ENCODE assay signal across 7 mouse cellular contexts in genomic region chr2:173659057-173659925, GRCm38 (mm10). TPM values are rescaled to one million over a fixed set of nuclear protein-coding genes. Genes with fewer than 3 reads are reported as not detected.
DNase-seq lines count a peak whose midpoint lies in the region; ATAC-seq lines count a peak whose summit lies in the region.

Gene Rab22a, plus strand, starts transcription at chr2:173659760.

- peak within 1 kb of the TSS; percentile 89 for H3K4me3 ChIP-seq in embryonic facial prominence, embryonic 11.5 days (ENCODE audit: low read depth, low read length)
- peak within 1 kb of the TSS; percentile 99 for H3K4me3 ChIP-seq in limb, embryonic 10.5 days
- peak within 1 kb of the TSS; percentile 82 for H3K4me3 ChIP-seq in midbrain, embryonic 13.5 days (replicated peaks)

- peak; percentile 96 for ATAC-seq in embryonic facial prominence, embryonic 11.5 days (replicated peaks; ENCODE audit: insufficient number of reproducible peaks, low FRiP score, low TSS enrichment, low read depth)
- ATAC-seq in granulocyte monocyte progenitor cell, adult 5-6 weeks (replicated peaks; ENCODE audit: poor library complexity, severe bottlenecking): peak; percentile 87
- peak; percentile 95 for ATAC-seq in midbrain, embryonic 13.5 days

- DNase-seq in adrenal gland, postnatal 14 days: peak; percentile 98
- DNase-seq in embryonic facial prominence, embryonic 11.5 days (ENCODE audit: low spot score): peak; percentile 100
- DNase-seq in kidney, adult 11 months: peak; percentile 98
- peak; percentile 98 for DNase-seq in limb, embryonic 10.5 days (ENCODE audit: low spot score)
- DNase-seq in spleen, adult 12 weeks (ENCODE audit: low spot score): peak; percentile 98

- H3K9me3 ChIP-seq in embryonic facial prominence, embryonic 11.5 days (replicated peaks; ENCODE audit: control insufficient read depth, low read length): no peaks in the 10 kb centered on the region
- H3K9me3 ChIP-seq in limb, embryonic 10.5 days (replicated peaks): no peaks in the 10 kb centered on the region
- no peaks in the 10 kb centered on the region for H3K9me3 ChIP-seq in midbrain, embryonic 13.5 days

- H3K36me3 ChIP-seq in embryonic facial prominence, embryonic 11.5 days (replicated peaks; ENCODE audit: control insufficient read depth, insufficient read depth, low read depth, low read length): peaks cover 4% of the 10 kb centered on the region; the same call in 1 of the 2 replicates
- H3K36me3 ChIP-seq in limb, embryonic 10.5 days: peaks cover 37% of the 10 kb centered on the region
- H3K36me3 ChIP-seq in midbrain, embryonic 13.5 days: peaks cover 24% of the 10 kb centered on the region

- WGBS in embryonic facial prominence, embryonic 11.5 days: under 1% methylated on average over 45 of the region's 55 CpGs
- WGBS in limb, embryonic 10.5 days: under 1% methylated on average over 54 of the region's 55 CpGs
- under 1% methylated on average over 52 of the region's 55 CpGs for WGBS in midbrain, embryonic 13.5 days

- 0 out of 2 replicates have a peak within 1 kb of the TSS, but pooled peaks have one; percentile 7 for H3K27ac ChIP-seq in embryonic facial prominence, embryonic 11.5 days (replicated peaks; ENCODE audit: low read depth, low read length)
- peak within 1 kb of the TSS; percentile 97 for H3K27ac ChIP-seq in limb, embryonic 10.5 days
- peak within 1 kb of the TSS; percentile 45; the same call in 1 of the 2 replicates for H3K27ac ChIP-seq in midbrain, embryonic 13.5 days

- H3K9ac ChIP-seq in embryonic facial prominence, embryonic 11.5 days (replicated peaks; ENCODE audit: low read length): peak within 1 kb of the TSS; percentile 90
- H3K9ac ChIP-seq in midbrain, embryonic 13.5 days (replicated peaks): peak within 1 kb of the TSS; percentile 85

- H3K4me1 ChIP-seq in embryonic facial prominence, embryonic 11.5 days (ENCODE audit: control insufficient read depth, insufficient read depth, low read length): no peaks in the 10 kb centered on the region
- peaks cover 29% of the 10 kb centered on the region for H3K4me1 ChIP-seq in limb, embryonic 10.5 days
- peaks cover 45% of the 10 kb centered on the region for H3K4me1 ChIP-seq in midbrain, embryonic 13.5 days (replicated peaks)

- H3K27me3 ChIP-seq in embryonic facial prominence, embryonic 11.5 days (ENCODE audit: control insufficient read depth, insufficient read depth, low read length): no peaks in the 10 kb centered on the region
- no peaks in the 10 kb centered on the region for H3K27me3 ChIP-seq in limb, embryonic 10.5 days (ENCODE audit: low read depth, poor library complexity, severe bottlenecking)
- no peaks in the 10 kb centered on the region for H3K27me3 ChIP-seq in midbrain, embryonic 13.5 days

- H3K4me2 ChIP-seq in embryonic facial prominence, embryonic 11.5 days (ENCODE audit: low read depth, low read length): peak within 1 kb of the TSS; percentile 63
- peak within 1 kb of the TSS; percentile 80 for H3K4me2 ChIP-seq in midbrain, embryonic 13.5 days (replicated peaks)

RNA-seq across cellular contexts. Expression of gene Rab22a, which starts in this region (rescaled TPM):
- total RNA-seq in adrenal gland, postnatal 14 days (2021): 33.0 and 35.4 TPM in 2 replicates
- 37.7 and 40.3 TPM in 2 replicates for polyA plus RNA-seq in embryonic facial prominence, embryonic 11.5 days (2014; fragmentation: Nextera tagmentation; extraction: Ambion mirVana)
- 9.0 and 9.6 TPM in 2 replicates for total RNA-seq in granulocyte monocyte progenitor cell, adult 5-6 weeks (2014; fragmentation: Nextera tagmentation)
- total RNA-seq in granulocyte monocyte progenitor cell, adult 5-6 weeks (2017): 5.5 and 5.9 TPM in 2 replicates
- polyA plus RNA-seq in limb, embryonic 10.5 days (2016; fragmentation: Nextera tagmentation; extraction: Ambion mirVana): 23.8 and 28.4 TPM in 2 replicates
- 32.8 and 33.5 TPM in 2 replicates for polyA plus RNA-seq in midbrain, embryonic 13.5 days (2015; fragmentation: Nextera tagmentation; extraction: Ambion mirVana)

Comparison
In these comparisons a context has a peak if more than half of its experiments do, and no peak if none do; other contexts are left out.
1. Peak in every context shown above with its lines: DNase-seq, ATAC-seq, H3K4me3 ChIP-seq and H3K27ac ChIP-seq.
2. H3K27ac ChIP-seq: peak in every context shown above with its lines; median percentile 97 in limb, embryonic 10.5 days; 45 in midbrain, embryonic 13.5 days; 7 in embryonic facial prominence, embryonic 11.5 days.